Mouse (Mus musculus): ENCODE measurements around the gene Unc79.

GRCm38 (mm10) chr12:103116639-103117038 is 168.0 kb downstream of the Unc79 start:
- no peak for TF ChIP-seq CTCF (IDR thresholded peaks at IDR 0.05; ENCODE audit: low read depth)
- TF ChIP-seq EP300 (IDR thresholded peaks at IDR 0.05; ENCODE audit: low read depth): no peak
